Mouse (Mus musculus): ENCODE results near the gene Mpped2.

- TF ChIP-seq POLR2A (IDR thresholded peaks at IDR 0.05; ENCODE audit: control insufficient read depth in 1 of 2, insufficient read depth in 1 of 2, low read depth in 1 of 2, low read length in 2 of 2, poor library complexity in 1 of 2) (no peak), CTCF (IDR thresholded peaks at IDR 0.05 in 2 of 3, conservative IDR thresholded peaks at IDR 0.05 in 1 of 3; ENCODE audit: control insufficient read depth in 1 of 3, insufficient read depth in 1 of 3, low read depth in 2 of 3, low read length in 3 of 3, poor library complexity in 1 of 3, severe bottlenecking in 1 of 3) (no peak), MAZ (IDR thresholded peaks at IDR 0.05; ENCODE audit: low read depth, low read length) (no peak), EP300 (IDR thresholded peaks at IDR 0.05; ENCODE audit: low read depth in 1 of 2, low read length in 2 of 2) (no peak), MAFK (IDR thresholded peaks at IDR 0.05; ENCODE audit: borderline replicate concordance, low read depth, low read length) (no peak), POLR2AphosphoS5 (IDR thresholded peaks at IDR 0.05; ENCODE audit: borderline replicate concordance, low read depth, low read length) (no peak), NELFE (IDR thresholded peaks at IDR 0.05; ENCODE audit: low read depth, low read length) (no peak), SIN3A (IDR thresholded peaks at IDR 0.05; ENCODE audit: low read length) (no peak), GABPA (IDR thresholded peaks at IDR 0.05; ENCODE audit: low read depth, low read length) (no peak)
Observed at GRCm38 (mm10) chr2:106655271-106655670, 37.8 kb upstream of the Mpped2 start.
